Mouse (Mus musculus): ENCODE results near the gene Zswim1.

GRCm38 (mm10) chr2:164817206-164817605 lies 5.3 kb upstream of the Zswim1 start:
- no peak for TF ChIP-seq EP300 (IDR thresholded peaks at IDR 0.05; ENCODE audit: low read depth)
- no peak for TF ChIP-seq CTCF (IDR thresholded peaks at IDR 0.05; ENCODE audit: low read depth)
